Mouse (Mus musculus): ENCODE measurements around the gene Rps10. TPM values are rescaled to one million over a fixed set of nuclear protein-coding genes. Genes with fewer than 3 reads are reported as not detected.

The Rps10 gene
- polyA plus RNA-seq, 2 experiments, result 712 to 1,128 TPM

DNA sequence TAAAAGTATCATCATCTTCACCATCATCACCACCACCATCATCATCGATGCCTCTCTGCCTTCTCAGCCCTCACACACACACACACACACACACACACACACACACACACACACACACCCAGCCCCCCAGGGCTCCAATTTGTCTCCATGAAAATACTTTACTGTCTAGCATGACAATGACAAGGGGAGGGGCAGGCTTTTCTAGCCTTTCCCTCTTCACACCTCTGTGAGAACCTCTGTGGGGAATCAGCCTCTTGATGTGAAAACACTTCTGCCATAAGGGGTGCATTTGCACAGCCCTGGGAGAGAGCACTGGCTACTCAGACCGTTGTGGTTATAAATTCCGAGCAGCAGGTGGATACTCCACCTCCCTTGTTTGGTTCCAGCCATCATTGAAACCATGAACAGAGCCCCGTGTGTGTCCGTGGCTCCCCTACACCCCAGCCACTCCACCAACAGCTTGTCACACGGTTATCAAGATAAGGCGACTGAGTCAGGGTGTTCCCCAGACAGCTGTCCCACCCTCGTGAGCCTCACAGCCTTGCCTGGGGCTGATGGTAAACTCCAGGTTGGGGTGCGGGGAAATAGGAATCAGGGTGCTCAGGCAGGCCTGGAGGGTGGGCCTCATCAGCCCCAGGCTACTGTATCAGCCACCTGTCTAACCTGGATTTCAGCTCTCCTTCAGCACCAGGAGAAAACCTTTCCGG is 16.9 kb upstream of the Rps10 start:
- no peak overlapping the region for H3K27ac ChIP-seq
- H3K9ac ChIP-seq (replicated peaks), result no peak overlapping the region
- TF ChIP-seq CTCF (IDR thresholded peaks at IDR 0.05; ENCODE audit: low read depth) (no peak), EP300 (IDR thresholded peaks at IDR 0.05; ENCODE audit: low read depth) (no peak)
- H3K36me3 ChIP-seq (replicated peaks; ENCODE audit: control insufficient read depth, insufficient read depth, low read depth), result no peaks in the 10 kb centered on the region
- H3K27me3 ChIP-seq (ENCODE audit: control insufficient read depth, insufficient read depth, low read length), result peaks cover 34% of the 10 kb centered on the region
- no peak overlapping the region for H3K4me2 ChIP-seq (ENCODE audit: low read depth)
- DNase-seq (ENCODE audit: low read depth in 3 of 3, low spot score in 3 of 3), result no peak
- peaks cover 0 to 6% of the 10 kb centered on the region in 2 experiments; a peak in 2 of 4 replicates for H3K4me1 ChIP-seq (replicated peaks; ENCODE audit: control insufficient read depth in 2 of 2, insufficient read depth in 2 of 2, low read length in 1 of 2)
- no peak for ATAC-seq (ENCODE audit: insufficient read depth)
- no peaks in the 10 kb centered on the region for H3K9me3 ChIP-seq (ENCODE audit: control insufficient read depth, low read length)
- no peak overlapping the region for H3K4me3 ChIP-seq (ENCODE audit: insufficient read depth in 1 of 2, low read depth in 2 of 2, low read length in 2 of 2)
- WGBS (ENCODE audit: insufficient replicate concordance), result 30% methylated on average over 10 of the region's 10 CpGs

DNA sequence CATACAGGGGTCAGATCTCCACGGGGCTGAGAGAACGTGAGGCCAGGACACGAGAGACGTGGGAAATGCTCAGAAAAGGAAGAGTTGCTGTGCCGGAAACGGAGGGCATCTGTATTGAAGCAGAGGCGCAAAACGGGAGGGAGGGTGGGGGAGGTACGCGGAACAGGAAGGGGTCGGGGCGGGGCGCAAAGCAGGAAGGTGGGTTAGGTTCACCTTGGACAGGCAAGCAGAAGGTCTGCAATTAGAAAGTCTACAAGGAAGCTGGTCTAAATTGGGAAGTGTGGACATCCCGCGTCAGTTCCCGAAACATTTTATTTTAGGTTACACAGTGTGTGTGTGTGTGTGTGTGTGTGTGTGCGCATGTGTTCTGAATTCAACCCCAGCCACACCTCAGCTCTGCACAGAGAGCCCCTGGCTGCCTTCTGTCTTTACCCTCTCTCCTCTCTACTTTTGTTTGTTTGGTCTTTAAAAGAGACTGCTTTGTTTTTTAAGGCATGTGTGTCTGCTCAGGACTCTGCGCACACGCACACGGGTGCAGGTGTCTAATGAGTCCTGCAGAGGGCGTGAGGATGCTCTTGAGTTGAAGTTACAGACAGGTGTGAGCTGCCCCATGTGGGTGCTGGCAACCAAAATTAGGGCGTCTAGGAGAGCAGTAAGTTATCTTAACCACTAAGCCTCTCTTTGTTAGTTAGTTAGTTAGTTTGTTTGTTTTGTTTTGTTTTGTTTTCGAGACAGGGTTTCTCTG is 15.7 kb upstream of the Rps10 start:
- no peaks in the 10 kb centered on the region for H3K9me3 ChIP-seq (ENCODE audit: control insufficient read depth, low read length)
- 56% methylated on average over 23 of the region's 23 CpGs for WGBS (ENCODE audit: insufficient replicate concordance)
- peaks cover 31% of the 10 kb centered on the region for H3K27me3 ChIP-seq (ENCODE audit: control insufficient read depth, insufficient read depth, low read length)

DNA sequence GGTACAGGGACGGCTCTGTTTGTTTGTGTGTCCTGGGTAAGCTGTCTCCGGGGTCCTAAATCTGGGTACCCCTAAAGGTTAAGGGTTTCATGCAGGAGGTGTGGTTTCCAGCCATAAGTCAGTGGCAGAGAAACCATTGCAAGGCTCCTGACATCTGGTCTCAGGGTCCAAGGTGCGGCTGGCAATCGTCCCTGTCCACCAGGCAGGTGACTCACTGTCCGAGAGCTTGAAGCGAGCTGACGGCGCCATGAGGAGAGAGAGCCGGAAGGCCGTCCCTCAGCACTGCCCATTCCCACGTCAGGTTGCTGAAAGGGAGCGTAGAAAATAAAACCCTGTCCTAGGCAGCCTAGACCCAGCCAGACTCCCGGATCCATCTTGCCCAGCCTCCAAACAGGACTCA is 14.1 kb upstream of the Rps10 start:
- Histone ChIP-seq H3K36me3 (replicated peaks; ENCODE audit: control insufficient read depth, insufficient read depth, low read depth) (no peaks in the 10 kb centered on the region), H3K27me3 (ENCODE audit: control insufficient read depth, insufficient read depth, low read length) (peaks cover 15% of the 10 kb centered on the region), H3K9me3 (ENCODE audit: control insufficient read depth, low read length) (no peaks in the 10 kb centered on the region), H3K4me1 (replicated peaks; ENCODE audit: control insufficient read depth in 2 of 2, insufficient read depth in 2 of 2, low read length in 1 of 2) (peaks cover 0 to 8% of the 10 kb centered on the region in 2 experiments; a peak in 2 of 4 replicates), H3K9ac (replicated peaks) (no peak overlapping the region), H3K4me3 (ENCODE audit: insufficient read depth in 1 of 2, low read depth in 2 of 2, low read length in 2 of 2) (no peak overlapping the region), H3K27ac (no peak overlapping the region), H3K4me2 (ENCODE audit: low read depth) (no peak overlapping the region)
- no peak for ATAC-seq (ENCODE audit: insufficient read depth)
- no peak for DNase-seq (ENCODE audit: low read depth in 3 of 3, low spot score in 3 of 3)
- no peak for TF ChIP-seq CTCF (IDR thresholded peaks at IDR 0.05; ENCODE audit: low read depth)
- TF ChIP-seq EP300 (IDR thresholded peaks at IDR 0.05; ENCODE audit: low read depth), result no peak
- 59% methylated on average over 13 of the region's 13 CpGs for WGBS (ENCODE audit: insufficient replicate concordance)

More for the DNA sequence above, 15.7 kb upstream of the Rps10 start:
- H3K27ac ChIP-seq, result no peak overlapping the region
- H3K36me3 ChIP-seq (replicated peaks; ENCODE audit: control insufficient read depth, insufficient read depth, low read depth), result no peaks in the 10 kb centered on the region
- TF ChIP-seq CTCF (IDR thresholded peaks at IDR 0.05; ENCODE audit: low read depth), result peak; percentile 4; the same call in 1 of the 2 replicates
- TF ChIP-seq EP300 (IDR thresholded peaks at IDR 0.05; ENCODE audit: low read depth), result no peak
- ATAC-seq (ENCODE audit: insufficient read depth), result no peak
- no peak for DNase-seq (ENCODE audit: low read depth in 3 of 3, low spot score in 3 of 3)
- no peak overlapping the region for H3K4me2 ChIP-seq (ENCODE audit: low read depth)
- H3K9ac ChIP-seq (replicated peaks), result no peak overlapping the region
- H3K4me1 ChIP-seq (replicated peaks; ENCODE audit: control insufficient read depth in 2 of 2, insufficient read depth in 2 of 2, low read length in 1 of 2), result peaks cover 0 to 6% of the 10 kb centered on the region in 2 experiments; a peak in 2 of 4 replicates
- no peak overlapping the region for H3K4me3 ChIP-seq (ENCODE audit: insufficient read depth in 1 of 2, low read depth in 2 of 2, low read length in 2 of 2)

DNA sequence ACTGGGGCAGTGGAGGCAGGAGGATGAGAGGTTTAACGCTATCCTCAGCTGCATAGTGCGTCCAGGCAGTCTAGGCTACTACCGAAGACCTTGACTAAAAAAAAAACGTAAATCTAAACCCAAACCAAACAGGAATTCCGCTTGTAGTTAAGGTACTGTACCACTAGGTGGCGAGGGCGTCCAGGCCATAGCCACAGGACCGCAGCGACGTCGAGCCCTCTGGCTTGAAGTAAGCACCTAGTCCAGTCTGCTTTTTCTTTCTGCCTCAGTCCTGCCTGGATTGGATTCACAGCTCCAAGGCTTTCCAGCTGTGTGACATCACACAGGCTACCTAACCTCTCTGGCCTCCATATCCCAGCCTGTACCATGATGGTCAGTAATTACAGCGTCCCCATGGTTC is 13.7 kb upstream of the Rps10 start:
- H3K4me1 ChIP-seq (replicated peaks; ENCODE audit: control insufficient read depth in 2 of 2, insufficient read depth in 2 of 2, low read length in 1 of 2), result peaks cover 0 to 8% of the 10 kb centered on the region in 2 experiments; a peak in 2 of 4 replicates
- H3K27ac ChIP-seq, result no peak overlapping the region
- DNase-seq (ENCODE audit: low read depth in 3 of 3, low spot score in 3 of 3) (peak; percentile 37 to 48 (median 37)), ATAC-seq (ENCODE audit: insufficient read depth) (no peak)
- 9% methylated on average over 12 of the region's 12 CpGs for WGBS (ENCODE audit: insufficient replicate concordance)
- H3K9me3 ChIP-seq (ENCODE audit: control insufficient read depth, low read length), result no peaks in the 10 kb centered on the region
- H3K27me3 ChIP-seq (ENCODE audit: control insufficient read depth, insufficient read depth, low read length), result peaks cover 11% of the 10 kb centered on the region
- no peak overlapping the region for H3K4me2 ChIP-seq (ENCODE audit: low read depth)
- H3K36me3 ChIP-seq (replicated peaks; ENCODE audit: control insufficient read depth, insufficient read depth, low read depth), result no peaks in the 10 kb centered on the region
- no peak overlapping the region for H3K4me3 ChIP-seq (ENCODE audit: insufficient read depth in 1 of 2, low read depth in 2 of 2, low read length in 2 of 2)
- no peak for TF ChIP-seq EP300 (IDR thresholded peaks at IDR 0.05; ENCODE audit: low read depth)
- peak; percentile 97 for TF ChIP-seq CTCF (IDR thresholded peaks at IDR 0.05; ENCODE audit: low read depth)
- no peak overlapping the region for H3K9ac ChIP-seq (replicated peaks)

DNA sequence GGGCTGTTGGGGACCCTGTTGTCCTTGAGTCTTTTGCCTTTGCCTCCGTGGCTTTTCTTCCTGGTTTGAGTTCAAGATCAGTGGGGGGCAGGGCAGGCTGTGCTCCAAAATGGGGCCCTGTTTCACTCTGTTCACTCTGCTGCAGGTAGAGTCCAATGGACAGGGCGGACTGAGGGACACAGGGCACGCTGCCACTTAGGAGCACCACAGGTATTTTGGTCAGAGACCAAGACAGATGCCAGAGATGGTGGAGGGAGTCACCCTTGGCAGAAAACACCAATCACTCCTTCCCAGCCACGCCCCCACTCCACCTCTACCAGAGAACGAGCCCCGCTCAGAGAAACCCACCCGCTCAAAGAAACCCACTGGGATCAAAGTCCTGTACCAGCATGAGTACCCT is 9.3 kb upstream of the Rps10 start:
- no peak for TF ChIP-seq CTCF (IDR thresholded peaks at IDR 0.05; ENCODE audit: low read depth)
- no peak for TF ChIP-seq EP300 (IDR thresholded peaks at IDR 0.05; ENCODE audit: low read depth)
- Histone ChIP-seq H3K9ac (replicated peaks) (no peak overlapping the region), H3K9me3 (ENCODE audit: control insufficient read depth, low read length) (no peaks in the 10 kb centered on the region), H3K36me3 (replicated peaks; ENCODE audit: control insufficient read depth, insufficient read depth, low read depth) (no peaks in the 10 kb centered on the region), H3K4me1 (replicated peaks; ENCODE audit: control insufficient read depth in 2 of 2, insufficient read depth in 2 of 2, low read length in 1 of 2) (0 out of 4 replicates have a peak, but pooled peaks cover 0 to 3% of the 10 kb centered on the region in 2 experiments), H3K27me3 (ENCODE audit: control insufficient read depth, insufficient read depth, low read length) (no peaks in the 10 kb centered on the region), H3K4me3 (ENCODE audit: insufficient read depth in 1 of 2, low read depth in 2 of 2, low read length in 2 of 2) (no peak overlapping the region), H3K4me2 (ENCODE audit: low read depth) (no peak overlapping the region), H3K27ac (no peak overlapping the region)
- ATAC-seq (ENCODE audit: insufficient read depth), result no peak
- WGBS (ENCODE audit: insufficient replicate concordance), result 51% methylated on average over 7 of the region's 7 CpGs
- no peak for DNase-seq (ENCODE audit: low read depth in 3 of 3, low spot score in 3 of 3)

Data from liver, embryonic 14.5 days (tissue).